Mouse (Mus musculus): ENCODE data around the gene Hoxd1. TPM values are rescaled to one million over a fixed set of nuclear protein-coding genes. Genes with fewer than 3 reads are reported as not detected.

Hoxd1 gene
- total RNA-seq, 1 experiment from 2014 or later: not detected

Other genes with a start within 250 kb of the Hoxd1 start
- gene Lnpk, start 183.5 kb upstream of the Hoxd1 start, total RNA-seq (2017): 44.5 and 49.9 TPM in 2 replicates
- not detected in 2 replicates for gene Evx2, start 103.4 kb upstream of the Hoxd1 start, total RNA-seq (2017)
- not detected in 2 replicates for gene Hoxd13, start 94.7 kb upstream of the Hoxd1 start, total RNA-seq (2017)
- not detected in 2 replicates for gene Hoxd12, start 88.0 kb upstream of the Hoxd1 start, total RNA-seq (2017)
- not detected in 2 replicates for gene Hoxd11, start 83.4 kb upstream of the Hoxd1 start, total RNA-seq (2017)
- not detected in 2 replicates for gene Hoxd10, start 71.1 kb upstream of the Hoxd1 start, total RNA-seq (2017)
- not detected in 2 replicates for gene Hoxd9, start 65.3 kb upstream of the Hoxd1 start, total RNA-seq (2017)
- gene Hoxd8, start 58.4 kb upstream of the Hoxd1 start, total RNA-seq (2017): not detected in 2 replicates
- not detected in 2 replicates for gene Hoxd3, start 51.1 kb upstream of the Hoxd1 start, total RNA-seq (2017)
- not detected in 2 replicates for gene Hoxd4, start 51.1 kb upstream of the Hoxd1 start, total RNA-seq (2017)
- not detected in 2 replicates for gene Gm28230, start 36.3 kb upstream of the Hoxd1 start, total RNA-seq (2017)
- 27.6 and 28.7 TPM in 2 replicates for gene Mtx2, start 62.8 kb downstream of the Hoxd1 start, total RNA-seq (2017)